In the genomic region with DNA sequence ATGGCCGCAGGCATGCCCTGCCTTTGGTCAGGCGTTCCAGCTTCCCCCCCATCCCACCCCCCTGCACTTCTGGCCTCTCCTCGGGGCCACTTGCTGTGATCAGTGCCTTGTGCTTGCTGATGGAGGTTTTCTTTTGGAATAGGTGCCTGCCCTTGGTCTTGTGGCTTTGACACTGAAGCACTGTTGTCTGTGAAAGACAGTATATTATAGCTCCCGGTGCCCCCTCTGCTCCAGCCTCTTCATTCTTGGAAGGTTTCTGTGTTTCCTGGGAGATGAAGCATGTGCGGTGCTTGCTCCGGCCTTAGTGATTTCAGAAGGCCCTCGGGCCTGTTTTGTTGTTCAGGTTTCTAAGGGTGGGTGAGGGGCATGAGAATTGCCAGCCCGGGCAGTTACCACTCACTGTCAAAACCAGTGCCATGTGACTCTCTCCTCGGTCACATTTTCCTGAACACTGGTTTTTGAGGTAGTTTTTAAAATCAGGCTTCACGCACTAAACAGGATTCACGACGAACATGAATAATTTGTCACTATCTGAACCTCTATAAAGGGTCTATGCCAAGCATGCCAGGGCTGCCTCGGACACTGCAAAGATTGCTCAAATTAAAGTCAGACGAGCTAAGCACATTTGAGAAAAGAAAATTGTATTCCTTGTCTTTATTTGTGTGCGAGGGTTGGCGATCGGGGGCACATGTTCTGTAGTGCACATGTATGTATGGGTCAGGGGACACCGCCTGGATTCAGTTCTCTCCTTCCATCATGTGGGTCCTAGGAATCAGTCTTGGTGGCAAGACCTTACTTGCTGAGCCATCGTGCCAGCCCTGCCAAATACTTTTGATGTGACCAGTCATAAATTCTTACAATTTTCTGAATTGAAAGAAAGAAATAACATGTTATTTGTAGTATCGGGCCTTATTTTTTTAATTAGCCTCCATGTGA, we compare ENCODE assay signal across 9 mouse cellular contexts.
A peak's percentile ranks its signal among the peaks of the same experiment; 100 is the strongest.
DNase-seq lines count a peak whose midpoint lies in the region; ATAC-seq and TF ChIP-seq lines count a peak whose summit lies in the region.
"Had no signal": no experiment of that assay in that cellular context is flagged by ENCODE, and none has a peak within 500 bp of the region (broad histone marks: within the 10 kb centered on the region; RNA-seq: fewer than 3 reads in every experiment).

No protein-coding gene starts in this region.

- peaks cover 15% of the 10 kb centered on the region for H3K4me1 ChIP-seq in intestine, embryonic 16.5 days (ENCODE audit: control insufficient read depth, insufficient read depth, low read length)
- 0 out of 2 replicates have a peak, but pooled peaks cover 2% of the 10 kb centered on the region for H3K4me1 ChIP-seq in intestine, postnatal 0 days (replicated peaks; ENCODE audit: control insufficient read depth, insufficient read depth, low read length)
- H3K4me1 ChIP-seq in hindbrain, embryonic 13.5 days (replicated peaks), result peaks cover 18% of the 10 kb centered on the region
- peaks cover 3% of the 10 kb centered on the region; the same call in 1 of the 2 replicates for H3K4me1 ChIP-seq in midbrain, postnatal 0 days (ENCODE audit: insufficient read depth, low read length)

- no peaks in the 10 kb centered on the region for H3K27me3 ChIP-seq in intestine, embryonic 16.5 days (replicated peaks; ENCODE audit: control insufficient read depth, insufficient read depth, low read length)
- H3K27me3 ChIP-seq in intestine, postnatal 0 days (replicated peaks; ENCODE audit: control insufficient read depth, insufficient read depth, low read length), result no peaks in the 10 kb centered on the region
- H3K27me3 ChIP-seq in hindbrain, embryonic 13.5 days, result no peaks in the 10 kb centered on the region
- H3K27me3 ChIP-seq in midbrain, postnatal 0 days (ENCODE audit: insufficient read depth, low read length), result no peaks in the 10 kb centered on the region
- H3K27me3 ChIP-seq: lung, embryonic 15.5 days had no signal

- H3K4me3 ChIP-seq in intestine, embryonic 16.5 days (ENCODE audit: low read length), result no peak overlapping the region
- no peak overlapping the region for H3K4me3 ChIP-seq in intestine, postnatal 0 days (ENCODE audit: low read depth, low read length)
- no peak overlapping the region for H3K4me3 ChIP-seq in hindbrain, embryonic 13.5 days
- no peak overlapping the region for H3K4me3 ChIP-seq in midbrain, postnatal 0 days (ENCODE audit: low read depth, low read length)
- H3K4me3 ChIP-seq: lung, embryonic 15.5 days had no signal

- 65% methylated on average over 20 of the region's 20 CpGs for WGBS in intestine, embryonic 16.5 days
- 73% methylated on average over 20 of the region's 20 CpGs for WGBS in intestine, postnatal 0 days
- 36% methylated on average over 20 of the region's 20 CpGs for WGBS in hindbrain, embryonic 13.5 days
- WGBS in midbrain, postnatal 0 days, result 38% methylated on average over 20 of the region's 20 CpGs

- no peaks in the 10 kb centered on the region for H3K36me3 ChIP-seq in intestine, embryonic 16.5 days (ENCODE audit: control insufficient read depth, insufficient read depth, low read length)
- peaks cover 3% of the 10 kb centered on the region; the same call in 1 of the 2 replicates for H3K36me3 ChIP-seq in intestine, postnatal 0 days (ENCODE audit: control insufficient read depth, insufficient read depth)
- no peaks in the 10 kb centered on the region for H3K36me3 ChIP-seq in hindbrain, embryonic 13.5 days
- no peaks in the 10 kb centered on the region for H3K36me3 ChIP-seq in midbrain, postnatal 0 days (ENCODE audit: insufficient read depth, low read length)
- H3K36me3 ChIP-seq: lung, embryonic 15.5 days had no signal

- no peaks in the 10 kb centered on the region for H3K9me3 ChIP-seq in intestine, embryonic 16.5 days (ENCODE audit: control insufficient read depth, low read length)
- no peaks in the 10 kb centered on the region for H3K9me3 ChIP-seq in intestine, postnatal 0 days (ENCODE audit: control insufficient read depth)
- H3K9me3 ChIP-seq in hindbrain, embryonic 13.5 days, result no peaks in the 10 kb centered on the region
- H3K9me3 ChIP-seq in midbrain, postnatal 0 days (ENCODE audit: low read length), result no peaks in the 10 kb centered on the region
- H3K9me3 ChIP-seq: lung, embryonic 15.5 days had no signal

- ATAC-seq in intestine, embryonic 16.5 days, result no peak
- no peak for ATAC-seq in intestine, postnatal 0 days
- ATAC-seq in hindbrain, embryonic 13.5 days (ENCODE audit: low FRiP score), result peak; percentile 75; the same call in 1 of the 2 replicates
- peak; percentile 58; the same call in 1 of the 2 replicates for ATAC-seq in midbrain, postnatal 0 days (ENCODE audit: low FRiP score)
- no peak for ATAC-seq in activated CD4-positive, CD25-positive, alpha-beta regulatory T cell, adult 4 months

- TF ChIP-seq CTCF in intestine, postnatal 0 days (IDR thresholded peaks at IDR 0.05; ENCODE audit: low read depth), result no peak
- no peak for TF ChIP-seq CTCF in midbrain, postnatal 0 days (IDR thresholded peaks at IDR 0.05)

- H3K4me2 ChIP-seq in intestine, embryonic 16.5 days (ENCODE audit: low read depth, low read length), result no peak overlapping the region
- no peak overlapping the region for H3K4me2 ChIP-seq in intestine, postnatal 0 days (replicated peaks; ENCODE audit: low read depth)
- no peak overlapping the region for H3K4me2 ChIP-seq in hindbrain, embryonic 13.5 days
- H3K4me2 ChIP-seq in midbrain, postnatal 0 days (ENCODE audit: low read depth, low read length, poor library complexity, severe bottlenecking), result no peak overlapping the region
- H3K4me2 ChIP-seq: lung, embryonic 15.5 days had no signal

- no peak overlapping the region for H3K9ac ChIP-seq in intestine, embryonic 16.5 days (ENCODE audit: low read depth, low read length)
- H3K9ac ChIP-seq in intestine, postnatal 0 days (ENCODE audit: low read depth, low read length), result no peak overlapping the region
- H3K9ac ChIP-seq in hindbrain, embryonic 13.5 days, result no peak overlapping the region
- H3K9ac ChIP-seq in midbrain, postnatal 0 days (replicated peaks; ENCODE audit: low read length, poor library complexity, severe bottlenecking), result peak overlapping the region; percentile 3; the same call in 1 of the 2 replicates
- H3K9ac ChIP-seq: lung, embryonic 15.5 days had no signal

- peak overlapping the region; percentile 12; the same call in 1 of the 2 replicates for H3K27ac ChIP-seq in intestine, embryonic 16.5 days (ENCODE audit: low read length)
- no peak overlapping the region; the same call in 1 of the 2 replicates for H3K27ac ChIP-seq in intestine, postnatal 0 days (ENCODE audit: low read depth, low read length)
- H3K27ac ChIP-seq in hindbrain, embryonic 13.5 days, result peak overlapping the region; percentile 62
- H3K27ac ChIP-seq in midbrain, postnatal 0 days (ENCODE audit: low read depth, low read length), result 0 out of 2 replicates have a peak overlapping the region, but pooled peaks have one; percentile 43
- H3K27ac ChIP-seq: lung, embryonic 15.5 days had no signal

- peak; percentile 65 for DNase-seq in embryo, embryonic 11.5 days (ENCODE audit: low read depth, low spot score)
- DNase-seq in midbrain, postnatal 0 days (ENCODE audit: low spot score), result peak; percentile 59
- DNase-seq in testis, postnatal 14 days (ENCODE audit: low spot score), result no peak
- no peak for DNase-seq in thymus, adult 18-20 months

Comparison
In these comparisons a context has a peak if more than half of its experiments do, and no peak if none do; other contexts are left out.
1. ATAC-seq: peak in hindbrain, embryonic 13.5 days (single experiment) and midbrain, postnatal 0 days (single experiment); none in intestine, embryonic 16.5 days (single experiment), intestine, postnatal 0 days (single experiment) and activated CD4-positive, CD25-positive, alpha-beta regulatory T cell, adult 4 months (single experiment).
2. DNase-seq: peak in embryo, embryonic 11.5 days (single experiment) and midbrain, postnatal 0 days (single experiment); none in testis, postnatal 14 days (single experiment) and thymus, adult 18-20 months (0 of 2).